Mouse (Mus musculus): ENCODE data around the gene Irak4.
A peak's percentile ranks its signal among the peaks of the same experiment; 100 is the strongest.

Gene Irak4

DNA sequence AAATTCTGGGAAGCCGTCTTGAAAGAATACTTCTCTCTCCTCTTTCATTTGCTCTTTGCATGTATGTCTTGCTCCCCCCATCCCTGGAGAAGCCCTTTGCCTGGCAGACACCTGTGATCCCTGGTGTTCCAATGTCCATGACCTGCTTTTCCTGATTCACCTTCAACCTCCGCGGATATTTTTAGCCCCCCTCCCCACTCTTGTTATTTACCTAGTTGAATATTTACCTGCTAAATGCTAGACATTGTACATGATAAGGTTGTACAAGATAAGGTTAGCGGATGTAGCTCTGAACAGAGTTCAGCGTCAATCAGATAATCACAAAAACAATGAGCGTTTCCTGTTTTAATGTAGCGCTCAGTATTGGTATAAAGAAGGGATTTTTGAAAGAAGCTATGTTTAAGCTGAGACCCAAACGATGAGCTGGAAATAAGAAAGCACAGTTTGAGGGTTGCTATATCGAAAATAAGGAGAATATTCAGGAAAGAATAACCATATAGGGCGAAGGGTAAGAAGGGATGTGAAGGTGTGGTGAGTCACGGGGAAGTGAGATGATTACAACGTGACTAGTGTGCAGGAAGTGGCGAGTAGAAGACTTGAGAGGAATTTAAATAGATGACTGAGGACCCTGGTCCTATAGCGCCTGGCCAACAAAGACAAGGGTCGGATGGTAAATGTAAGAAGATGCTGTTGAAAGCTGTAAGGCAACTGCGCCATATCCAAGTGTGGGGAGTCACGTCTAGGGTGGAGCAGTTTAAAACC, 15.6 kb downstream of the Irak4 start:
- DNase-seq (ENCODE audit: extremely low read depth, low read depth, low spot score): no peak

- no peak for DNase-seq (ENCODE audit: extremely low read depth, low read depth, low spot score)
Measured at GRCm38 (mm10) chr15:94564909-94565308, 21.5 kb downstream of the Irak4 start.

DNA sequence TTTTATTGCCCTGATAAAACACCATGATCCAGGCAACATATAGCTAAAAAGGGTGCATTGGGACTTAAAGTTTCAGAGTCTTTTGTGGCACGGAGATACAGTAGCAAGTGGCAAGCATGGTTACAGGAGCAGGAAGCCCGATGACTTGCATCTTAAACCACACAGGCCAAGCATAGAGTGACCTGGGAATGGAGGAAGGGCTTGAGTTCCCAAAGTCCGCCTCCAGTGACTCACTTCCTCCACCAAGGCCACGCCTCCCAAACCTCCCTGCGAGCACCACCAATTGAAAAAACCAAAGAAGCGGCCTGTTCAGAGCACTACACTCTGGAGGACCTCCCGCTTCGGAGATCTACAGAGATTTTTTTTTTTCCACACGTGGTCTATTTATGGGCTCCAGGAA, 22.4 kb downstream of the Irak4 start:
- DNase-seq (ENCODE audit: extremely low read depth, low read depth, low spot score): no peak

- DNase-seq (ENCODE audit: extremely low read depth, low read depth, low spot score): no peak
Measured at GRCm38 (mm10) chr15:94568496-94569182, 25.2 kb downstream of the Irak4 start.

DNA sequence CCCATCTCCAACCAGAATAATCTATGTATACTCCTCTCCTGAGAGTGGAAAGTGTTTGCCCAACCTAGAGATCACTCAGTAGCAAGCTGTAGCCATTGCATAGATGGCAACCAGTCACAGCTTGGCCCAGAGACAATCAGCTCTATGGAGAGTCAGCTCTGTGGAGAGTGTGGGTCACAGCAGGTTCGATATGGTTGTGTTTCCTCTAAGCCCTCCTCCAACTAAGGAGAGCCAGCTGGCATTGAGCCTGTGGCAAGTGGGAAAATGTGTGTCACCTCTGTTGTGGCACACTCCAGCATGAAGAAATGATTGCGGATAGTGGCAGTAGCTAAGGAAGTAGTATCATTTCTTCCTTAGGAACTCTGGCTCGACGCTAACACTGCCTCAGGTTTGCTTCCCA, 28.1 kb downstream of the Irak4 start:
- DNase-seq (ENCODE audit: extremely low read depth, low read depth, low spot score): no peak

DNA sequence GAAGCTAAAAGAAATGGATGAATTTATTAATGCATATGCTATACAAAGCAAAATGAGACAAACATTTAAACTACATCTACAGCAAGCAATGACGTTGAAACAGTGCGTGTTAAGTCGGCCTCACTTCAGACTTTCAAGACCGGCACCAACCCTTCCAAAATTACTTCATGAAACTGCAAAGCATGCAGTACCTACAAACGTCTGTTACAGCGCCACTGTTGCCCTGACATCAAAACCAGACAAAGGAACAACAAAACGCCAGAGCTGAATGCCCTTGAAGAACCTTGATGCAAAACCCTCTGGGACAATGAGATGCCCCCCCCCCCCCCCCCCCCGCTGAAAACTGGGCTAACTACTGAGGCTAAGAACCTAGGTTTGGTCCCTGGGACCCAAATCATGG, 29.3 kb downstream of the Irak4 start:
- no peak for DNase-seq (ENCODE audit: extremely low read depth, low read depth, low spot score)

DNA sequence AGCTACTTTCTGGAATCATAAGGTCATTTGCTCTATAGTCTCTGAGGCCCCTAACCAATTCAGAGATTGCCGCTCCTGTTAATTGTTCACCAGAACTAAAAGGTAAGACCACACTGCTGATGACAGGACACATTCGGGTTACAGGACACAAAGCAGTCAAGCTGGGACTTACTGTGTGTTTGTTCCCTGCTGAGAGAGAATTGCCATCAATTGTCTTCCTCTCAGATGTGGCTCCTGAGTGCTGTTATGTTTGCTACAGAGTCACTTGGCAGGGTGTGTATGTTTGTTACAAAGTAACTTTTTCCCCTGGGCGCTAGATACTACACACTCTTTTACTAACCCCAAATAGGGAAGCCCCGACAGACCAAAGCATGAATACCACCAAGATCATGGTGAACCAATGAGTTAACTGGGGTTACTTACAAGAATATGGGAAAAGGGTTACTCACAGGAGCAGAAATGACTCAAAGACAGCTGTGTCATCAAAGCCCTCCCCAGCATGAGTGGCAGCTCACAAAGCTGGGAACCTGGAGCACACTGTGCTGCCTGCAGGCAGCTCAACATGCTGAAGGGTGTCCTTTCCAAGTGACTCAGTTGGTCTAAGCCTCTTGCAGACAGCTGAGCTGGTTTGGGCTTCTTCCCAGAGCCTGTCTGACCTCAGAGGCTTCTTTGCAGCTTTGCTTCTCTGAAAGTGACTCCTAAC, 31.3 kb downstream of the Irak4 start:
- DNase-seq (ENCODE audit: extremely low read depth, low read depth, low spot score): no peak

- no peak for DNase-seq (ENCODE audit: extremely low read depth, low read depth, low spot score)
Measured at GRCm38 (mm10) chr15:94582000-94582593, 38.7 kb downstream of the Irak4 start.

- DNase-seq (ENCODE audit: extremely low read depth, low read depth, low spot score): no peak
Measured at GRCm38 (mm10) chr15:94583153-94583552, 39.7 kb downstream of the Irak4 start.

- no peak for DNase-seq (ENCODE audit: extremely low read depth, low read depth, low spot score)
Measured at GRCm38 (mm10) chr15:94584738-94585137, 41.3 kb downstream of the Irak4 start.

GRCm38 (mm10) chr15:94587826-94588715, 44.6 kb downstream of the Irak4 start:
- DNase-seq (ENCODE audit: extremely low read depth, low read depth, low spot score): no peak

GRCm38 (mm10) chr15:94589219-94590075, 46.0 kb downstream of the Irak4 start, which contains the start of gene Twf1:
Gene Twf1 (minus strand): TSS chr15:94589889.
- DNase-seq (ENCODE audit: extremely low read depth, low read depth, low spot score): peak; percentile 37

GRCm38 (mm10) chr15:94590083-94590482, 46.6 kb downstream of the Irak4 start:
- no peak for DNase-seq (ENCODE audit: extremely low read depth, low read depth, low spot score)

DNA sequence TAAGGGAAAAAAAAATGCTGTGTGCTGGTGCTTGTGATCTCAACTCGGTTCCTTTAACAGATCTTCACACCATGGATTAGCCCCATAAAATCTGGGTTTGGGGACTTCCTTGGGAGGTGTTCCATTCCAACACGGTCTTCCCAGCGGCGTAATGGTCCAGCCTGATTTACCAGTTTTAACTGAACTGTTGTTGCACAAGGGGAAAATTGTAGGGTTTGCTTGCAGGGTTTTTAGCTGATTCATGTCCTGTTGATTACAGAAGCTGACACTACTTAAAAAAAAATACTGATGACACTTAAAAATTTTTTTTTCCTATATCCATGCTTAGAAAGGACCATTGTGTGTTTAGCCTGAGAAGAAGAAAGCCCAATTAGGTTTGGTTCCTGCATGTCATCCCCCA, 47.9 kb downstream of the Irak4 start:
- DNase-seq (ENCODE audit: extremely low read depth, low read depth, low spot score): no peak

DNA sequence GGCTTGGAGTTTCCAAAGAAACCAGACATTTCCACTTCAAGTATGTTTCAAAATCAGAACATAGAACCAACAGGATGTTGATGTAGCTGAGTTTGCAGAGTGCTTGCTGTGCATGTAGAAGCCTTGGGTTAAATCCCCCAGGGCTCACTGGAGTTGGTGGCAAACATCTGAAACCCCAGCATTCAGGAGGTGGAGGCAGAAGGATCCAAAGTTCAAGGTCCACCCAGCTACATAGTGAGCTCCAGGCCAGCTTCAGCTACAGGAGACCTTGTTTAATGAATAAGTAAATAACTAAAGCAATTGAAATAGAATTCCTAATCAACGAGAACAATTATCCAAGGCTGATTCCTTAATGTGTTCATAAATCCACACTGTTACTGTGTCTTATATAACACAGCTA, 50.1 kb downstream of the Irak4 start:
- no peak for DNase-seq (ENCODE audit: extremely low read depth, low read depth, low spot score)

DNA sequence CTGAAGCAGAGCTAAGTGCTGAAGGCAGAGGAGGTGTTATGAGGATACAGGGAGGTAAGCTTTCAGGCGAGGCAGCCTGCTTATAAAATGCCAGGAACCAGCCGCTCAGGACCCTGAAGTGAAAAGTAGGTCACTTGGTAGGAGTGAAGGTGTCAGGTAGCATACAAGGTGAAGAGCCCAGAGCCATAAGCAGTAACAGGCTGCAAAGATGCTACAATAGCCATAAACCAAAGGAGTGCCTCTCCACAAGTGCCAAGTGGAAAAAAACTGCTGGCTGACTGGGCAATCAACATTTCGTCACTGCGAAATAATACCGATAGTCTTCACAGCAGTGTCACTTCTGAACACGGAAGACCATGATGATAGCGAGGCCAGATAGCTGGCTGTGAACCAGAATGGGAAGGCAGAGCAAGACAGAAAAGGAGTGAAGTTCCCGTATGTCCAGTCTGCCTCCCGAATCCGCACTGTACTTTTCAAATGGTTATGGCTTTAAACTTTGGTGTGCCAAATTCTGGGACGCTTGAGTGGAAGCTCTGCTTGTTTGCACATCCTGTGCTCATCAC, 56.8 kb downstream of the Irak4 start:
- no peak for DNase-seq (ENCODE audit: extremely low read depth, low read depth, low spot score)

GRCm38 (mm10) chr15:94601339-94601738, 57.9 kb downstream of the Irak4 start:
- no peak for DNase-seq (ENCODE audit: extremely low read depth, low read depth, low spot score)

GRCm38 (mm10) chr15:94602441-94602840, 59.0 kb downstream of the Irak4 start:
- DNase-seq (ENCODE audit: extremely low read depth, low read depth, low spot score): no peak

DNA sequence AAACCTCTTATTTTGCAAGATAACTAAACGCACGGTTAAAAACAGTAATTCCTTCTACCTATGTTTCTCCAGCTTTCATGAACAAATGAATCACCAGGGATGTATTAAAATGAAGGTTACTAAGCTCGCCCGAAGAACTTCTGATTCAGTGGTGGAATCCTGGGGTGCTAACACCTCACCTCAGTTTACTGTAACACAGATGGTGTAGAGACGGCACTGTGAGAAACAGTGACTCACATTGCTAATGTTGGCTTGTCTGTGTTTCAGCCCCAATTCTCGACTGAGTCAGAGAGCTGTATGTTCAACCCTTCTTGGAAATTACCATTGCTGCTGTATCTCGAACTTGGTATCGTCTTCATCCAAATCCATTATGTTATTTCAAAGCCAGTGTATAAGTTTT, 64.3 kb downstream of the Irak4 start:
- DNase-seq (ENCODE audit: extremely low read depth, low read depth, low spot score): no peak
